Mouse (Mus musculus) heart, adult 2 months (tissue): ENCODE data around the gene Dcps.

Experiments
- CTCF ChIP-seq: fragments of 200-600 bp; IDR thresholded peaks from 2 replicates; pipeline ENCODE4 v1.8.1; 2022; ENCODE audit warnings: antibody characterized with exemption, mild to moderate bottlenecking, moderate library complexity
- POLR2A ChIP-seq: fragments of 200-500 bp; IDR thresholded peaks from 2 replicates; pipeline ENCODE4 v1.6.1; 2011; ENCODE audit warnings: mild to moderate bottlenecking, low read depth, low read length, control low read depth; ENCODE audit not compliant: insufficient read depth

DNA sequence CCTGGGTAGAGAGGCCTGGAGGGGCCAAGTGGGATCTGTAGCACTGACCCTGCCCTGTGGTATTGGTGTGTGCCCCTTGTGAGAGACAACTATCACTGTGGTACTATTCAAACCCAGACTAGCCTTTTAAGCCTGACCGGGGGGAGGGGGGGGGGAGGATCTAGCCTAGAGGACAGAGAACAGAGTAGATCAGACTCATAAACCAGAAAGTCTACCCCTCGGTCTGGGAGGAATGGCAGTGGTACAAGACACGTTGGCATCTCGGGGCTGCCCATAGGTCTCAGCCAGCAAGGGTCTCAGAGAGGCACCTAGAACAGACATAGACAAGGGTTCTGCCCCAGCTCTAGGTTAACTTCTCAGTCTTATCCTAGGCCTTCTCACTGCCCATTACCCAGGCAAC is 60.1 kb downstream of the Dcps start:
- TF ChIP-seq CTCF (no peak), POLR2A (no peak)
